Mouse (Mus musculus) kidney, postnatal 4 days (tissue): ENCODE data around the gene Slc43a1.
"Not testable (repeated sequence)": the region's sequence is repeated elsewhere in the genome, so short reads cannot be mapped to it uniquely, and the experiment has no call there.

ENCODE experiments used
- DNase-seq, 2 experiments: peaks; one replicate each; pipeline ENCODE4 v3.0.0; 2021; ENCODE audit warnings: mixed read lengths in 2 of 2

Gene Slc43a1

DNA sequence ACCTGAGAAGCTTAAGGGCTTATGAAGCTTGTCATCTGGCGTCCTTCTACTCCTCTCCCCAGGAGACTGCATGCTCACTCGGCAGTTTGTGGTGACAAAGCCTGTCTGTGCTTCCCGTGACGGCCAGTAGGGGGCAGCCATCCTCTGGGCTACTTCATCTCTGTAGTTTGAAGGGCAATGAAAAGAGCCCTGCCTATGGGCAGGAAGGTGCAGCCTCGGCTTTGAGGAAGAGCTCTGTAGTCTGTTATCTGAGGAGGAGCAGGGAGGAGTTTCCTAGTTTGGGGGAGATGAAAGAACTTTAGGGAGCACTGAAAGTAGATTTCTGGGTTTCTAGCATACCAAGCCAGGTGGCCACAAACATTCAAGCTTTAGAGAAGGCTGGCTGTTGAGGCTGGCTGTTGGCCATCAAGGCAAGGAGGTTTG lies 29.9 kb downstream of the Slc43a1 start:
- DNase-seq, result peak; percentile 86

DNA sequence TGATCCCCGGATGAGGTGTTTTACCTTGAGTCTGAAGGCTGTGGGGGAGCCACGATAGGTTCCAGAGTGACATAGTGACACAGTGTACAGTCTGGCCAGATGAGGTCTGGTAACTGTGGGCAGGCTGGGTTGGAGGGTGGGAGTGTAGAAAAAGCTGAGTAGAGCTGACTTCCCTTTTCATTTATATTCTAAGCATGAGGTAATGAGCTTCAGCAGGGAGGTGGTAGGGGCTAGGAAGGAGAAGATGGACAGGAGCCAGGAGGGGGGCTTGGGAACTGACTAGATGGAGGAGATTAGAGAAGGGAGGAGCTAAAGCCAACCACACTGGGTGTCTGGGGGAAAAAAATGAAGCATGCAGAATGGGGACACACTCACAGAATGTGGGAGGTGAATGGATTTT lies 30.3 kb downstream of the Slc43a1 start:
- no peak for DNase-seq

DNA sequence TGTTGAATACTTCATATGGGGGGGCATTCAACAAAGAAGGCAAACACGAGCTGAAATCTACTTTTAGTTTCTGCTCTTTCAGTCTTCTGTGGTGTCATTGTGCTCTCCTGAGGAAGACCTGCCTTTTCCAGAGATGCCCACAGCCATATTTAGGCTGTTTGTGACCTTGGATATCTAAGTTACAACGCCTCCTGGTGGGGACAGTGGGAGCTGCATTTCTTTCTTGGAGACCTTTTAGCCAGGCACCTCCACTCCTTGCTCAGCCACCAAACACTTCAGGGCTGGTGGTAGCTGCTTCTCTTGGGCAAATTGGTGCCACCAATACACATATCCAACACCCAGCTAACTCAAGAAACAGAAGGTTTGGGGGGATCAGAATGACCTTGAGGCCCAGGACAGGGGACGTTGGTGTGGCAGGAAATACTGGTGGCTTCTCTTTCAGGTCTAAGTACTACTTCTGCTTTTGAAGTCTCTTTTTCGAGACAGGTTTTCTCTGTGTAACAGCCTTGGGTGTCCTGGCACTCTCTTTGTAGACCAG lies 32.0 kb downstream of the Slc43a1 start:
- peak; percentile 54 to 58 for DNase-seq

DNA sequence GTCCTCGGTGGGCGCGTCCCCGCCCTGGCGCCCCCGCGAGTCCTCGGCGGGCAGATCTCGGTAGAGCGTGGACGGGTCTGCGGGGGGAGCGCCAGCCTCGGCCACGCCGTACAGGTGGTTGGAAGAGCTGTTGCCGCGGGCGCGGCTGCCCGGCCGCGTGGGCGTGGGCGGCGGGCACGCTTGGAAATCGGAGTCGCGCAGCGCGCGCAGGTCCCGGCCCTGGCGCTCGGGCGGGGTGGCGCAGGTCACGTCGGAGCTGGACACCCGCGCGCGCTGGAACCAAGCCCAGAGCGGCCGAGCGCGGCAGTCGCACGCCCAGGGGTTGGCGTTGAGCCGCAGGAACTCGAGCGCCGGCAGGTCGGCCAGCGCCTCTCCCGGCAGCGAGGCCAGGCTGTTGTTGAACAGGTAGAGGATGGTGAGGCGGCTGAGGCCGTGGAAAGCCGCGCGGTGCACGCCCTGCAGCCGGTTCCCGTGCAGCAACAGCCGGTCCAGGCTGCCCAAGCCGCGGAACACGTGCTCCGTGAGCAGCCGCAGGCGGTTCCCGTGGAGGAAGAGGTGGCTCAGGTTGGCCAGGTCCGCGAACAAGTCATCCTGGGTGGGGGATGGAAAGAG lies 33.6 kb downstream of the Slc43a1 start:
- DNase-seq, result peak; percentile 68 to 82

DNA sequence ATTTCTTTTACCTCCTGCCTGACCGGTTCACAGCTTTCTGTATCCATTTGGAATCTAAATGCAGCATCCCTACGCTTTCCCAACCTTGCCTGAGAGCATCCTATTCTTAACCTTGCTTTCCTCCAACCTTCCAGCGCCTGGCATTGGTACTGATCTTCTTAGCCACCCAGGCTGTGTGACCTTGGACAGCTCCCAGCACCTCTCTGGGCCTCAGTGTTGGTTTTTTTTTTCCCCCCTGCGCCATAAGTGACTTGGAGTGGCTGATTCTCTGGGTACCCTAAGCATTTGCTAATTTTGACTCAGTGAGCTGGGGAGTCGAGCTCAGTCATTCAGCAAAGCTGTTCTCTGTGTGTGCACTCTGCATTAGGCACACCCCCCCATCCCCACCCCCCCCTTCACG lies 37.2 kb downstream of the Slc43a1 start:
- DNase-seq, result no peak

DNA sequence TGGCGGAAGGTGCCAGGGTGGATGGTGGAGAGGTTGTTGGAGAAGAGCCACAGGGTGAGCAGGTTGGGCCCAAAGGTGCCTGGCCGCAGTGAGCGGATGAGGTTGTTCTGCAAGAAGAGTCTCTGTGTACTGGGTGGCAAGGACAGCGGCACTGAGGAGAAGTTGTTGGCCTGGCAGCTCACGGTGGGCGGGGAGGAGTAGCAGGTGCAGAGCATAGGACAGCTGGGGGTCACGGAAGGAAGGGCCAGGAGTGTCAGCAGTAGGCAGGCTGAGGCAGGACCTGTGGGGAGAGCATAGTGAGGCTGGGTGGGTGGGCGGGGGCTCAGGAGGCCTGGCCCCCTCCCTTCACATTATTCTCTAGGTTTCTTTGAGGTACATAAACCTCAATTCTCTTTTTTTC lies 41.9 kb downstream of the Slc43a1 start:
- no peak for DNase-seq

DNA sequence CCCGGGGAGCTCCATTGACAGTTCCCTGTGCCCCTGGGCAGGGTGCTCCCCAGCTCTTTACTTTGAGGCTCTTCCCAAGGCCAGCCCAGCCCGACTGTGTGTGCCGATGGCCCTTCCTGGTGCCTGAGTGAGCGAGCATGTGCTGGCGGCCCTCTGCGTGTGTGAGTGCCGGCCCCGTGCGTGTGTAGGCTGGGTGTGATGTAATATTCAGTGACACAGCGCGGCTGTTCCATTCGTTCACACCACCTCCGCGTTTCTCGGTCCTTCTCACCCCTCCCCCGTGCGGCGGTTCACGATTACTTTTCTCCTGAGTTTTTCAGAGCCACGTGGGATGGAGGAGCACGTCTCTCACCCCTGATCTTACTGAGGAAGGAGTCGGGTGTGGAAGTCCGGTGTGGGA lies 44.0 kb downstream of the Slc43a1 start:
- DNase-seq, result peak; percentile 42 to 65

DNA sequence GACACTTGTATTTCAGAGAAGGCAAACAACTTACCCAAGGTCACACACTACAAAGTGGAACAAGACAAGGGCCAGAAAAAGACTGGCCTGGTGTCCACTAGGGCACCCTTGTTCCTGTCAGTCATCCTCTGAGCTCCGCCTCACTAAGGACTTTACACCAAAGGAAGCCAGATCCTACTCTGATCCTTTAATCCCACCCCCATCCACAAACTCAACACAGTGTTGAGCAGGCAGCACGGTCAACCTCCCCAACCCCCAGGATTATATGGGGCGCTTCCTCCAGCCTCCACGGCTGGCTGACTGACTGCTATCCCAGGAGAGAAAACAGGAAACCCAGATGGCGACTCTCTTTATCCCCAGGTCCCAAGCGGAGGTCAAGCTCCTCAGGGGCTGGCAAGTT lies 44.4 kb downstream of the Slc43a1 start:
- DNase-seq, result no peak

DNA sequence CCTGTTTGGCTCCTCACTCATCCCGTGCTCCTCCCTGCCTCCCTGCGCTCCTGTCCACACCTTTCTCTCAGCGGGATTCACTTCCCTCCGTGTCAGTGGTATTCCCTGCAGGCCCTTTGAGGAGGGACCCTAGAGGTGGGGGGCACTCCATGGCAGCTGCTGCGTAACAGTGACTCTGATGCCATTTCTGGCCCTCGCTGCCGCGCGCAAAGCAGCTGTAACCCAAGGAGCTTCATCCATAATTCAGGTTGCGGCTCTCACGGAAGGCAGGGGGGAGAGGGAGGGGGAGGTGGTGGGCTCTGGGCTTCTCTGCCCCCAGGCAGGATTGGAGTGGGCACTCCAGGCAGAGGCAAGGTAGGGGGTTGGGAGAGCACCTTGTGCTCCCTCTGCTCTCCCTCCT lies 44.9 kb downstream of the Slc43a1 start:
- no peak for DNase-seq

DNA sequence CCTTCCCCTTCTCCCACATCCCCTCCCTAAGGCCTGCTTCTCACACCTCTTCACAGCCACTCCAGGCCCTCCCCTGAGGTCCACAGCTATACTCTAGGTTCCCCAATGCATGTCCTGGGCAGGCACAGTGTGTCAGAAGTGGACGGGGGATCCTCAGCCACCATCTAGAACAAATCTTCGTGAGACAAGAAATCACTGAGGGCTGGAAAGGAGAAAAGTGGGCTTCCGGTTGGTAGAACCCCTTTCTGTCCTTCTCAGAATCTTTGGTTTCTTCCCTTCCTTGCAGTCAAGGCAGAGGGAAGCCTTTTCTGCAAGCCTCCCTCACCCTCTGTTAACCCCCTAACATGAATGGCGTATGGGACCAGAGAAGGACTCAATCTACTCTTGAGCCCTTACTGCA lies 45.3 kb downstream of the Slc43a1 start:
- DNase-seq, result no peak

DNA sequence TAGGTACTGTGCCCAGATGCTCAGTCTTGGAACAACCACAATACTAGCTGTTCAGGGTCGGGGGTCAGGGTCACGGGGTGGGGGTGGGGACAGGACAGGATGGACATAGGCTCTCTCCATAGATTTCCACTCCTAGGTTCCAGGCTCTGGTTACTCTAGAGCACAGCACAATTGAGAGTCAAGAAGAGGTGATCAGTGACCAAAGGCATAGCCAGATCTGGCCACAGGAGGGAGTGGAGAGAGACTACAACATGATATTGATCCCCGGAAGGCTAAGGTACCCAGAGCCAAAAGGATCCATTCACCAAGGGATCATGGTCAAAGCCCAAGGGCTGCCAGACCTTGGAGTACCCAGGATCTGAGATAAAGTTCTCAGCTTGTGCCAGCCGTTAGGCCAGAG lies 46.0 kb downstream of the Slc43a1 start:
- no peak for DNase-seq

DNA sequence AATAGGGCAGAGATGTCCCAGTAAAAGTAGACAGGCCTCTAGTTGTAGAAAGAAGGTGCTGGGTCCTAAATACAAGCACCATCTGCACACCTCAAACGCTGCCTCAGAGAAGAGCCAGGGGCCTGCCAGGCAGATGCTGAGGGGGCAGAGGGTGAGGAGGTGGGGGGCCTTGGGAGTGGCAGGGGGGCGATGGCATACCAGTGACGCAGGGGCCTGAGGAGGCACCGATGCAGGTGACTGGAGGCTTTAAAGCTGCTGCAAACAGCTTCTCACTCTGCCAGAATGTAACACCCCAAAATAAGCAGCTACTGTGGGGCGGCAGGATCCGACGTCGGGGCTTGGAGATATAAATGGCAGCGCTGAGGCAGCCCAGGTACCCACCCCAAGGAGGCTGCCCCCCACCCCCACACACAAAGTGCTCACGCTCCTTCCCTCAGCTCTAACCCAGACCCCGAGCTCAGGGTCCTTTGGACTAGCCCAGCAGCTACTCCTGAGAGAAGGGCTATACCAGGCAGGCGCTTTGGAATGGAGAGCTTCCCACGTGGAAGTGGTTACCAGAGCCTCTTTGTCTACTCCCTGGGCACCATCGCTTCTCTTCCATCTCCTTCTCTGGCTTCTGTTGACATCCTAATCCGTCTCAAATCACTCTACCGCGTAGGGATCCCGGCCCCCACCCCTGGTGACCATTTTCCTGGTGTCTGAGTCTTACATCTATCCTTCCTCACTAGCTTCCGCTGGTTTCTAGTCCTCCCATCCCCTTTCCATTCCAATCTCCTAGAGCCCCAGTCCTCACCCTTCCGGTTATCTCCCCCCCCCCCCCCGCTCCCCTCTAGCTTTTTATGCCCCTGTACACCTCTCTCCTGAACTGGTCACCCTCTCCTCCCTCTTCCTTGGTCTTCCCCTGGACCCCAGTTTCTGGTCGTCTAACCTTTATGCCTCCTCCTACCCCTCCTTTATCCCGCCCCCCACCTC lies 46.7 kb downstream of the Slc43a1 start:
- no peak for DNase-seq

DNA sequence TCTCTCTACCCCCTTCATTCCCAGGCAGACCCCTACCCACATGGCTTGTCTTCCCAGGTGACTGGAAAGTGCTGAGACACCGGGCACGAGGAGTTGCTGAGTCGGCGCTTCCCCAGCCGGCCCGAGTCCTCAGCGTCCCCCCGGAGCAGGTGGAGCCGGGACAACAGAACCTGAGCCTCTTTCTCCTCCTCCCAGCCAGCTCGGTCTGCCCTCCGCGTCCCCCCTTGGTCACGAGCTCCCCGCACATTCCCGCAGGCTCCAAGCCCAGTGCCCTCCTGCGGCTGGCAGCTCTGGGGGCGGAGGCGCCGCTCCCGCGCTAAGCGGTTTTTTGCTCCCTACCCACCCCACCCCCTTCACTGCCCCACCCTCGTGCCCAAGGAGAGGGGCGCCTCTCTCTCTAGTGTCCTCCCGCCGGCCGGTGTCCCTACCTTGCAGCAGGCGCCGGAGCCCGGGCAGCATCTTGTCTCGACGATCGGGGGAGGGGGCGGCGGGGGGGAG lies 47.6 kb downstream of the Slc43a1 start, which contains the start of gene Rtn4rl2:
TSS of gene Rtn4rl2 (minus strand) at position 477 of the 498 bp plus-strand sequence.
- DNase-seq, result peak in 1 of 2 experiments; percentile 37

DNA sequence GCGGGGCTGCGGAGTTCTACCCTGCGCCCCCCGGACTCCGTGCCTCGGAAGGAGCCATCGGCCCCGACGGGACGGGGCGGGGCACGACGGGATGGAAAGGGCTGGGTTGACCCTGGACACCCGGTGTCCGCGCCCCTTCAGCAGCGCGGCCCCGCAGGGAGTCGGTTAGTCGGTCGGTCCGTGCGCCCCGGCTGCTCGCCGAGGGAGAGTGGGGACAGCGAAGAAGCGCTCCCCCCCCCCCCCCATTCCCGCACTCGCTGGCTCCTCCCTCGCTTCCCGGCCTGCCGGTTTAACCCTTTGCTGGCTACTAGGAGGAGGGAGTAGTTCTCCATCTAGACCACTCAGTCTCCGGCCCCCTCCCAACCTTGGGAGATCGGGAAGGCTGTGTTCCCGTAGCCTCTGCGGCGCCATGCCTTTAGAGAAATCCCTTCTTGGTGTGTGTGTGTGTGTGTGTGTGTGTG lies 48.2 kb downstream of the Slc43a1 start:
- DNase-seq, result peak; percentile 46 to 66

DNA sequence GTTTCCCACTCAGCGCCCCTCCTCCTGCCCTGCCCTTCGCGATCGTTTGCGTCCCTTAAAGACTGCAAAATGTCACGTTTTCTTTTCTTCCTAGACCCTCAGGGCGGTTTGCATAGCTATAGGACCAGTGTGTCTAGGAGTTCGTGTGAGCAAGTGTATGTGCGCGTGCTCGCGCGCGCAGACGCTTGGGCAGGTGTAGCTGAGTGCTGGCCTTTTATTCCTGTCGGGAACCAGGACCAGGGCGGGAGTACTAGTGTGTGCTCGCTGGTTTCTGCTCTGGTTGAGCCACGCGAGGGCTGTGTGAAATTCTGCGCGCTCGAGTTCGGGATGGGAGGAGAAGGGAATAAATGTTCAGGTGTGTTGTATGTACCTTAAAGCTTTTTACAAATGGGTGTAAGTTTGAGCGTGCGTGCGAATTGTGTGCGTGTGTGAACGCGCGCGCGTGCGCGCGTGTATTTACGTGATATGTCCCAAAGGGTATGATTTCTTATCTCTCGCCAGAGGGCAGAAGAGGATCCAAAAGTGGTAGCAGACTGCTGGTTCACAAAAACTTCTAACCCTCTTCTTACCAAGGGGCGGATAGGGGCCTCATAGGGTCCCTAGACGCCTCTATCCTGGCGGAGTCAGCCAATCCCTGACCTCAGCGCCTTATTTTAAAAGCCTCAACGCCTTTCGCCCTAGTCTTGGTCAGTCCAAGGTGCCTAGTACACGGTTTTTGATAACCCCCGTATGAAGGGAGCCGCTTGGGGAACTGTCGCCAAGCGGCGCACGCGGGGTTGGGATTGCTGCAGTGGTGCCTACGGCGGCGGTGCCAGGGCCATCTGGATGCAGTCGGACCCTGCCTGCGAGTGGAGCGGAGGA lies 49.0 kb downstream of the Slc43a1 start:
- peak; percentile 30 to 55 for DNase-seq

DNA sequence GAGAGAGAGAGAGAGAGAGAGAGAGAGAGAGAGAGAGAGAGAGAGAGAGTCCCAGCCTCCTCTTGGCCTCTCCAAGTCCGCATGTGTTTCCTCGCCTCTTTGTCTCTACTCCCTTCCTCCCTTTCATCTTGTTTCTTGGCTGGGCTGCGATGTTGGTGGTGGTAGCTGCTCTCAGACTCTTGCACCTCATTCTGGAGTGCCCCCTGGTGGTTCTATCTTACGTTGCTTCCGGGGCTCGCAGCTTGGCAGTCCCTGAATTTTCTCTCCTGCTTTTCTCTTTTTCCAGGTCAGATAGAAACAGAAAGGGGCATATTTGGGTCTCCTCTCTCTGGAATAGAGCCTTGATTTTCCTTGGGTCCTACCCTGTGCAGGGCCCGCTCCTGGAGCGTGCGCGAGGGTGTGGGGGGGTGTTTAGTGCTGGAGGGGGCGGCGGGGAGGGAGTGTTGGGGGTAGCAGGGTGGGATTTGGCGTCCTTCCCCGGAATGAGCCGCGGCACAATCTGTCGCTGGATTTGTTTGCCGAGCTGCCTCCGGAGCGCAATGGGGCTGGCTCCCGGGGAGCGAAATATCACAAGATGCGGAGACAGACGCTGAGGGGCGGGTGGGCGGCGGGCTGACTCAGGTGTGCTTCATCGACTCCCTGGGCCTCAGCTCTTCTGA lies 50.1 kb downstream of the Slc43a1 start:
- DNase-seq, result peak; percentile 80 to 85

DNA sequence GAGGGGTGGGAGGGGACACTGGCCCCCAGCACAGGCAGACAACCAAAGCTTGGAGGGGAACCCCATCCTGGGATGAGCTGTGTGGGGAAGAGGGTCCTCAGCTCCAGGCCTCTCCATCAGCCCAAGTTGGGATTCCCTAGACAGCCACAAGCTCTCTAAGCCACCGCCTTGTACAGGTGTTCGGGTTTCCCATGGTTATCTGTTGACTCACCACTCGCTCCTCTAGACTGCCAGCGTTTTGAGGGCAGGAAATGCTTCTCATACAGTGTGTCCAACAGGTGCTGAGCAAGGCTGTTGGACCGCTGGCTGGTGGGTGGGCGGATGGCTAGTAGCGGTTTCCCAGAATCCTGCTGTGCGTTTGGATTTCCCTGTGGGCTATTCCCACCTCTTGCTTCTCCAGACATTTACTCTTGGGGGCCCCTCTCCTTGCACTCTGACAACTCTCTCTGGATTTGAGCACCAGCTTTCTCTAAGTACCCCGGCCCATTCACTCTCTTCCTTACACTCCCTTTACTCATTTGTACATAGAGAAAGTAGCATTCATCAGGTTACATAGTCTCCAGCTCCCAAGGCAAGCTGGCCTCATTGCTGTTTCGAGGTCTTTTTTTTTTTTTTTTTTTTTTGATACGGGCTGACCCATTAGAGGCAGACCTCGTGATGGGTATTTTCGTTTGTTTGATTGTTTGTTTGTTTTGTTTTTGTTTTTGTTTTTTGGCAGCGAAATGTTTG lies 50.8 kb downstream of the Slc43a1 start:
- peak in 1 of 2 experiments; percentile 17 for DNase-seq

DNA sequence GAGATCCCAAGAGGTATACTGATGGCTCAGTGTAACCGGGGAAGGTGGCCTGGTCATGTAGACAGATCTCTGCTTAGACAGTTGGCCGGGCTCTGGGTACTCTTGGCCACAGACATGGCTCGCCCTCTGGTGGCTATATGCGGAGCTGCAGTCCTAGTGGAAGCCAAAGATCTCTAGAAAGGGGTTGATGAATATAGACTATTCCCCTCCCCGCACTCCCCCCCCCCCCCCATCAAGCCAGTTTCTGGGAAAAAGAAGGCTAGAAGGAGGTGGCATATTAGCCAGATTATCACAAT lies 51.3 kb downstream of the Slc43a1 start:
- DNase-seq, result peak; percentile 87 to 89

DNA sequence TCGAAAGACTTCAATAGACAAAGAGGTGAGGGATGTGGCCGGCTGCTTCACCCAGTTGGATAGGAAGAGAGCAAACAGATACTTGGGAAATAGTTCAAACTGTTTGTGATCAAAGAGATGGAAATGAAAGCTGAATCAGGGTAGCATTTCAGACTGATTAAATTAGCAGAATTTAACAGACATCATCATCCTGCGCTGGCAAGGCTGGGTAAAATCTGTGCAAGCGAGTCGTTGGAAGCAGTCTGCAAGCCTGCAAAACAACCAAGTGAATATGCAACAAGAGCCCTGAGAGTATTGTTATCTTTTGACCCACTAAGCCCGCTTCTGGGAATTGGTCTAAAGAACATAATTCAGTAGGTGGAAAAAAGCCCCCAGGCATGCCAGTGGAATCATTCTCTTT lies 54.7 kb downstream of the Slc43a1 start:
- DNase-seq, result no peak

DNA sequence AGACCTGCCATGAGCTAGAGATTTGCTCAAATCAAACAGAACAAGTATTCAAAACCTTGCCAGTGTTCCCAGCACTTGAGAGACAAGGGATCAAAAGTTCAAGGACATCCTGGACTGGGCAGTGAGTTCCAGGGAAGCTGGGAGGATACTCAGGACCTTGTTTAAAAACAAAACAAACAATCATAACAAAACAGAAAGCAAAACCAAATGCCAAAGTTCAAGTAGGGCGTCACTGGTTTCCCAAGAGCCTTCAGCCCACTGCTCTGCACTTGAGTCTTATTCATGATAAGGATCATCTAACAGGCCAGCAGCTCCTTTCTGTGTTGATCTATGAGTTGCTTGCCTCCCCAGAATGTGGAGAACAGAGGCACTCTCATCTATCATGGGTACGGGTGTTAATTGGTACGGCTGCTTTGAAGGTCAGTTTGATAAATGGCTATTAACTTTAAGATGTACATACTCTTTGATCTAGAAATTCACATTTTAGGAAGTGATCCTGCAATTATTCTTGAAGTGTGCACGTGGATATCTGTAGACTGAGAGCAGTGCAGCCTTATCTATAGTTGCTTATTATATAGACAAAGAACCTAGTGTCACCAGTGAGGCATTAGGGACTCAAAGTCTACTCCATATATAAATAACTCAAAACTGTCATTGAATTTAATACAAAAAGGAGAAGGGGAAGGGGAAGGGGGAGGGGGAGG lies 57.0 kb downstream of the Slc43a1 start:
- DNase-seq, result no peak

DNA sequence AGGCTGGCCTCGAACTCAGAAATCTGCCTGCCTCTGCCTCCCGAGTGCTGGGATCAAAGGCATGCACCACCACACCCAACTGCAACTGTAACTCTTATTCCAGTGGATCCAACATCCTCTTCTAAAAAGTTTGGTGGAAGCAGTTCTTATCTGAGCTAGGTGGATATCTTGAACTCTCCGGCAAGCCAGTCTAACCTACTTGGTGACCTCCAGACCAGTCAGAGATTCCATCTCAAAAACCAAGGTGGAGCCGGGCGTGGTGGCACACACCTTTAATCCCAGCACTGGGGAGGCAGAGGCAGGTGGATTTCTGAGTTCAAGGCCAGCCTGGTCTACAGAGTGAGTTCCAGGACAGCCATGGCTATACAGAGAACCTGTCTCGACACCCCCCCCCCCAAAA lies 58.0 kb downstream of the Slc43a1 start:
- DNase-seq, result not testable (repeated sequence)
